Mouse (Mus musculus): ENCODE data around the gene Bcl2l10. TPM values are rescaled to one million over a fixed set of nuclear protein-coding genes. Genes with fewer than 3 reads are reported as not detected.

The Bcl2l10 gene
- polyA plus RNA-seq, 1 experiment from 2014 or later: not detected

DNA sequence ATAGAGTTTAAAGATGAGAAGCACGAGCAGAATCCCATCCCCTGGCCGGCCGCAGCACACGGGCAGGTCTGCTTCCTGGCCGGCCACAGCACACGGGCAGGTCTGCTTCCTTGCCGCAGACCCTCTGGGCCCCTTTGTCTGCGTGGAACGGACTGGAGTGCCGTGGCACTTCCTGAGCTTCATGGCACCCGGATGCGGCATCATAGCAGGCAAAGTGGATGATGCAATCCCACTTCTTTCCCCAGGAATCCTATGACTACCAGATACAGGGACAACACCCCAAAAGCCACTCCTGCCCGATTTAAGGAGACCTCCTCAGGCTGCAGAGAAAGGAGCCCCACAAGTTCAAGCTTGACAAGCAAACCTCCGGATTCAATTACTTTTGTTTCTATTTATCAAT is 35.3 kb downstream of the Bcl2l10 start:
- peaks cover 17% of the 10 kb centered on the region for H3K36me3 ChIP-seq

DNA sequence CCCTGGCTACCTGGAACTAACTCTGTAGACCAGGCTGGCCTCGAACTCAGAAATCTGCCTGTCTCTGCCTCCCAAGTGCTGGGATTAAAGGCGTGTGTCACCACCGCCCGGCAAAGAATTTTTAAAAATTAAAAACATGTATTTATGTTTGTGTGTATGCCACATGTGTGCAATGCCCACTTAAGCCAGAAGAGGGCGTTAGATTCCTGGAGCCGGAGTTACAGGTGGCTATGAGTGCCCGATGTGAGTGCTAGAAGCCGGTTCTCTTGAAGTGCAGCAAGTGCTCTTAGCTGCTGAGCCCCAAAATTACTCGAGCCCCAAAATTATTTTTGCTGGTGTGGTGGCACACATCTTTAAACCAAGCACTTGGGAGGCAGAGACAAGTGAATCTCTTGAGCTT is 36.2 kb downstream of the Bcl2l10 start:
- WGBS: 84% methylated on average over 9 of the region's 9 CpGs
- Histone ChIP-seq H3K9me3 (no peaks in the 10 kb centered on the region), H3K36me3 (peaks cover 23% of the 10 kb centered on the region), H3K9ac (no peak overlapping the region), H3K27me3 (replicated peaks) (no peaks in the 10 kb centered on the region), H3K4me1 (no peaks in the 10 kb centered on the region), H3K4me3 (no peak overlapping the region), H3K4me2 (replicated peaks) (no peak overlapping the region), H3K27ac (no peak overlapping the region)
- no peak for ATAC-seq (ENCODE audit: low FRiP score, low read depth)

More for the DNA sequence above, 35.3 kb downstream of the Bcl2l10 start:
- no peak overlapping the region for H3K9ac ChIP-seq
- no peak overlapping the region for H3K27ac ChIP-seq
- no peak for ATAC-seq (ENCODE audit: low FRiP score, low read depth)
- no peaks in the 10 kb centered on the region for H3K4me1 ChIP-seq
- H3K9me3 ChIP-seq: no peaks in the 10 kb centered on the region
- H3K4me3 ChIP-seq: no peak overlapping the region
- no peak overlapping the region for H3K4me2 ChIP-seq (replicated peaks)
- no peaks in the 10 kb centered on the region for H3K27me3 ChIP-seq (replicated peaks)
- 94% methylated on average over 14 of the region's 14 CpGs for WGBS

DNA sequence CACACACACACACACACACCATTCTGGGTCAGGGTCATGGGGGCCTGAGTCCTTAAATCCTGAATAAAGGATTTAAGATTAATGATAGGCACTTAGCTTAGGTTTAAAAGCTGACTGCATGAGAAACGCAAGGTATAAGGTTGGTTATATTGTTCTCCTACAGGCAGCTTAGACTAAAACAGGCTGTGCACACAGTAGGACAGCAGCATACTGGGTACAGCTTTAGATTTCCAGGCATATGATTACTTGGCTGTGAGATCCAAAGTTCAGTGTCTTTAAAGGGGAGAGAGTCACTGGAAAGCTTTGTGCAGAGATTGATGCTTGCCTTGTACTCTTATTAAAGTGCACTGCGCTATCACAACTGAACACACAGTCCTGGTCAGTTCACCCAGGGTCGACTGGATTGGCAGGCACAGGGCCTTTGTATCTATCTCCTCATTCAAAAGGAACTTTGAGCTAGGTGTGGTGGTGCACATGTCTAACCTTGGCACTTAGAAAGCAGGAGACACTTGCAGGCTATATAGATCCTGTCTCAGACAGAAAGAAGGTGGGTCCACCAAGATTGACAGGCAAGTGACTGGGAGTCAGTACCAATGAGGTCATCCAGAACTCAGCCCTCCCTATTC is 36.9 kb downstream of the Bcl2l10 start:
- no peak overlapping the region for H3K9ac ChIP-seq
- H3K4me3 ChIP-seq: no peak overlapping the region
- H3K27ac ChIP-seq: no peak overlapping the region
- H3K4me2 ChIP-seq (replicated peaks): no peak overlapping the region
- H3K36me3 ChIP-seq: peaks cover 29% of the 10 kb centered on the region
- no peak for ATAC-seq (ENCODE audit: low FRiP score, low read depth)
- H3K9me3 ChIP-seq: no peaks in the 10 kb centered on the region
- 85% methylated on average over 3 of the region's 3 CpGs for WGBS
- H3K4me1 ChIP-seq: no peaks in the 10 kb centered on the region
- no peaks in the 10 kb centered on the region for H3K27me3 ChIP-seq (replicated peaks)

DNA sequence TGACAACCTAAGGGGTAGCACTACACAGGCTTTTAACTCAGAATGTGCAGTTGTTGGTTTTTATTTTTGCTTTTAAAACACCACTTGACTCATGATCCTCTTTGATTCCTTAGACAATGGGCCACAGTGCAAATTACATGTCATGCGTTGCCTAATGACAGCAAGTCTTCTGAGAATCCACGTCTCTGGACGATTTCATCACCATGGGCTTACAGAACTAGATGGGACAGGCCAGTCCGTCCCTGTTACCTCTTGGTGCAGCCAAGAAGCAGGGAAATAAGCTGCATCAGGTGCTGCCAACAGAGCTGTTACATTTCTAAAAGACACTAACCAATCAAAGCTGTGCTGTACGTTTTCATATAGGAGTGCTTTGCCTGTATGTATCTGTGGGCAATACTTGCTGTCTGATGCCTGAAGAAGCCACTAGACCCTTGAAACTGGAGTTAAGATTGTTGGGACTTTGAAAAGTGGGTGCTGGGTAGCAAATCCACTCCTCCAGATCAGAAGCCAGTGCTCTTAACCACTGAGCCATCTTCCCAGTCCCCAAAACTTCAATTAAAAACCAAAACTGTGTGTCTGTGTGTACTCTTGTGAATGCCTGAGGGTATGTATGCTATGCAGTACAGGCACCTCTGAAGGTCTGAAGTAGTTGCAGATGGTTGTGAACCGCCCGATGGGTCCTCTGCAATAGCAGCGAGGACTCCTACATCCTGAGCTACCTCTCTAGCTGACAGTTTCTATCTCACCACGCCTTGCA is 37.8 kb downstream of the Bcl2l10 start:
- Histone ChIP-seq H3K27ac (no peak overlapping the region), H3K27me3 (replicated peaks) (no peaks in the 10 kb centered on the region), H3K9me3 (no peaks in the 10 kb centered on the region), H3K4me1 (no peaks in the 10 kb centered on the region), H3K4me3 (no peak overlapping the region), H3K36me3 (peaks cover 37% of the 10 kb centered on the region), H3K9ac (no peak overlapping the region), H3K4me2 (replicated peaks) (no peak overlapping the region)
- no peak for ATAC-seq (ENCODE audit: low FRiP score, low read depth)
- 86% methylated on average over 9 of the region's 9 CpGs for WGBS

DNA sequence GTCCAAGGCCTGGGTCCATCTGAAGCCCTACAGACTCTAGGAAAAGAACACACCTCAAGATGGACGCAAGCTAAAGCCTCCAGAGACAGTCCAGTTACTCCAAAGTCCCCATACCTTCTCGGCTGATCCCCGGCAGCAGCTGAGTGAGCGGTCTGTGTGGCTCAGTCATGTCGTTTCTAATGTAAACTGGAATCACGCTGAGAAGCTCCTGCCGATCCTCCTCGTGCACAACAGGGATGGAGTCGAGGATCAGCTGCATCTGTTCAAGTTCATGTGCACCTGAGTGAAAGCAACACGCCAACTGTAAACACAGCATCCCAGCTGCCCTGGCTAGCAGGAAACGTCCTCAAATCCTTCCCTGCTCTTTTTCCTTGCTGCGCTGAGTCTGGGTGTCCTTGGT is 45.7 kb downstream of the Bcl2l10 start:
- ATAC-seq (ENCODE audit: low FRiP score, low read depth): no peak
- no peak overlapping the region for H3K27ac ChIP-seq
- no peaks in the 10 kb centered on the region for H3K9me3 ChIP-seq
- no peaks in the 10 kb centered on the region for H3K27me3 ChIP-seq (replicated peaks)
- WGBS: 84% methylated on average over 12 of the region's 12 CpGs
- H3K9ac ChIP-seq: no peak overlapping the region
- peaks cover 87% of the 10 kb centered on the region for H3K36me3 ChIP-seq
- H3K4me1 ChIP-seq: no peaks in the 10 kb centered on the region
- no peak overlapping the region for H3K4me2 ChIP-seq (replicated peaks)
- H3K4me3 ChIP-seq: no peak overlapping the region

DNA sequence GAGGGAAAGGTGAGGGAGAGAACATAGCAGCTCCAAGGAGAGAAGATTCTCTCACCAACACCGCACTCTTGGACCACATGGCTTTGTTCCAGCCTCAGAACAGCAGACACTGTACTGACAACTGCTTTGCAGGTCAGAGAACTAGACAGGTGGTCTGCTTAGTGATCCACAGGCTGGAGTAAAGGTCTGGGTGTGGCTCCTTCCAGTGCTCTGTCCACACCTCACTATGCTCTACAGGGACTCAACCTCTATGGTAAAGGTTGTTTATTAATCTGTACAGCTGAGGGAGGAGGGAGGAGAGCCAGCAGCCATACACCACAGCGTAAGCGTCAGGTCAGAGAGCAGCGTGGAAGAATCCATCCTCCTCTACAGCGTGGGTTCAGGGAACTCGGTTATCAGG is 48.4 kb downstream of the Bcl2l10 start:
- WGBS: 90% methylated on average over 6 of the region's 6 CpGs

DNA sequence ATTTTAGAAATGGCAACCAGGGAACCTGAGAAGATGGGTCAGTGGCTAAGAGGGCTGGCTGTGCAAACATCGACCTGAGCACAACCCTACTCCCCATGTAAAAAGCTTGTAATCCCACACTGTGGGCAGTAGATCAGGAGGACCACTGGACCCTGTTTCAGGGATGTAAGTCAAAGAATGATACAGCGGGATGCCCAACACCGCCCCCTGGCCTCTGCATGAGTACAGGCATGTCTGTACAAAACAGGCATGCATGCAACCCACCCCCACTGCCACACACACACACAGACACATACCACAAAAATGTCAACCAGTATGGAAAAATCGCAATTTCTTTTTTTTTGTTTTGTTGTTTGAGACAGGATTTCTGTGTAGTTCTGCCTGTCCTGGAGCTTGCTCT is 51.5 kb downstream of the Bcl2l10 start:
- Histone ChIP-seq H3K27ac (no peak overlapping the region), H3K4me1 (peaks cover 11% of the 10 kb centered on the region), H3K9me3 (no peaks in the 10 kb centered on the region), H3K9ac (no peak overlapping the region), H3K4me2 (replicated peaks) (no peak overlapping the region), H3K4me3 (no peak overlapping the region), H3K27me3 (replicated peaks) (no peaks in the 10 kb centered on the region), H3K36me3 (peaks cover 36% of the 10 kb centered on the region)
- no peak for ATAC-seq (ENCODE audit: low FRiP score, low read depth)
- WGBS: 90% methylated on average over 4 of the region's 4 CpGs

More for the DNA sequence above, 48.4 kb downstream of the Bcl2l10 start:
- no peak overlapping the region for H3K4me2 ChIP-seq (replicated peaks)
- no peak overlapping the region for H3K9ac ChIP-seq
- no peaks in the 10 kb centered on the region for H3K4me1 ChIP-seq
- no peak overlapping the region for H3K27ac ChIP-seq
- H3K4me3 ChIP-seq: no peak overlapping the region
- H3K27me3 ChIP-seq (replicated peaks): no peaks in the 10 kb centered on the region
- ATAC-seq (ENCODE audit: low FRiP score, low read depth): no peak
- H3K9me3 ChIP-seq: no peaks in the 10 kb centered on the region
- H3K36me3 ChIP-seq: peaks cover 64% of the 10 kb centered on the region

DNA sequence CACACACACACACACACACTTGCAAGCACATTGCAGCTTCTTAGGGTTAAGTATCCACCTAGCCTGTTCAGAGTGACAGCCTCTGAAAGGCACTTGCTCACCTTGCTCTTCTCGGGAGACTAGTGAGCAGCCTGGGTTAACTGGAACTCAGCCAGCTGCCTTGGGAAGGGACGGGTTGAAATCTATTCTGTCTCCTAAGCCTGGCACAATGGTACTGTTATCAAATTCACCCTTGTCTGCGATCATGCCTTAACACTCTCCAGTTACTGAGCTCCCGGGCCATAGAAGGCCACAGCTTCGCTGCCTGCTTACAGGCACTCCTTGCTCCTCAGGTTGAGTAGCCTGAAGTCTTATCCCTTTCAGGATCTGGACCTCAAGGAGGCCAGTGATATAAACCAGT is 53.1 kb downstream of the Bcl2l10 start:
- H3K27ac ChIP-seq: no peak overlapping the region
- no peaks in the 10 kb centered on the region for H3K9me3 ChIP-seq
- WGBS: 84% methylated on average over 5 of the region's 5 CpGs
- no peak overlapping the region for H3K9ac ChIP-seq
- peaks cover 26% of the 10 kb centered on the region for H3K4me1 ChIP-seq
- no peak for ATAC-seq (ENCODE audit: low FRiP score, low read depth)
- no peak overlapping the region for H3K4me2 ChIP-seq (replicated peaks)
- no peak overlapping the region for H3K4me3 ChIP-seq
- peaks cover 26% of the 10 kb centered on the region for H3K36me3 ChIP-seq
- no peaks in the 10 kb centered on the region for H3K27me3 ChIP-seq (replicated peaks)

Other genes starting within 250 kb of the Bcl2l10 start
- 0.32 TPM in 2 replicates for gene Myo5c, start 115.7 kb upstream of the Bcl2l10 start, polyA plus RNA-seq (2016; fragmentation: Nextera tagmentation; extraction: Ambion mirVana)
- 38.7 and 42.3 TPM in 2 replicates for gene Gnb5, start 41.5 kb upstream of the Bcl2l10 start, polyA plus RNA-seq (2016; fragmentation: Nextera tagmentation; extraction: Ambion mirVana)
- gene Mapk6, start 62.2 kb downstream of the Bcl2l10 start, polyA plus RNA-seq (2016; fragmentation: Nextera tagmentation; extraction: Ambion mirVana): 184 and 188 TPM in 2 replicates
- 43.5 and 53.5 TPM in 2 replicates for gene Leo1, start 93.8 kb downstream of the Bcl2l10 start, polyA plus RNA-seq (2016; fragmentation: Nextera tagmentation; extraction: Ambion mirVana)
- 93.5 and 99.9 TPM in 2 replicates for gene Tmod3, start 211.9 kb downstream of the Bcl2l10 start, polyA plus RNA-seq (2016; fragmentation: Nextera tagmentation; extraction: Ambion mirVana)